Mouse (Mus musculus) liver, adult 2 months (tissue): ENCODE data around the gene Nek3.
"Not testable (repeated sequence)": the region's sequence is repeated elsewhere in the genome, so short reads cannot be mapped to it uniquely, and the experiment has no call there.

Experiments
- CTCF ChIP-seq: fragments of 200-500 bp; IDR thresholded peaks from 2 replicates; pipeline ENCODE4 v1.5.1; 2011; ENCODE audit warnings: low read depth, low read length, control low read depth
- POLR2A ChIP-seq: fragments of 200-500 bp; IDR thresholded peaks from 2 replicates; pipeline ENCODE4 v1.6.1; 2011; ENCODE audit warnings: low read length, control low read depth; ENCODE audit not compliant: insufficient read depth; ENCODE audit errors: extremely low read depth

- not testable (repeated sequence) for TF ChIP-seq CTCF, POLR2A
Measured at GRCm38 (mm10) chr8:22136462-22136861, 29.8 kb downstream of the Nek3 start.
